Mouse (Mus musculus): Measurements from ENCODE around the gene Zfhx3. TPM values are rescaled to one million over a fixed set of nuclear protein-coding genes. Genes with fewer than 3 reads are reported as not detected.

Zfhx3 gene
- polyA plus RNA-seq, 1 experiment from 2014 or later, result 1.2 TPM

DNA sequence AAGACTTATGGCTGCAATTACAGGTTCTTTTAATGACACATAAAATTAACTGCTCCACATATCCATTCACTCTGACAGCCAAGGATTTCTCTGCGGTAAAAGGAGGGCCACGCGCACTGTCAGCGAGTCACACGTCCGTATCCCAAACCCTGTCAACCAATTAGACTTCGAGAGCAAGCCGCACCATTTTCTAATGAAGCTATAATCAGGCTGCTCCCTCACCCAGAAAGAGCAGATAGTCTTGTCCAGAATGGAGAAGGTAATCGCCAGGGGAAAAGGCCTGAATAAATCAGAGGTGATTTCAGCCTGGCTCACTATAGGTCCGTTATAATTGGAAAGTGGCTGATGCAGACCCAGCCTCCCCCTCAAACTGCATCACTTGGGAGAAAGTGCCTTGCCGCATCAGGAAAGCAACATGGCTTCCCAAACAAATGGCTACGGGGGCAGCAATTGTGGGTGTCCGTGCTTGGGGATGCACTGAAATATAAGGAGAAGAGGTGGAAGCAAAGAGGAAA lies 494.9 kb downstream of the Zfhx3 start:
- H3K36me3 ChIP-seq (ENCODE audit: control insufficient read depth, insufficient read depth), result no peaks in the 10 kb centered on the region
- H3K4me2 ChIP-seq (ENCODE audit: low read depth, low read length), result no peak overlapping the region

DNA sequence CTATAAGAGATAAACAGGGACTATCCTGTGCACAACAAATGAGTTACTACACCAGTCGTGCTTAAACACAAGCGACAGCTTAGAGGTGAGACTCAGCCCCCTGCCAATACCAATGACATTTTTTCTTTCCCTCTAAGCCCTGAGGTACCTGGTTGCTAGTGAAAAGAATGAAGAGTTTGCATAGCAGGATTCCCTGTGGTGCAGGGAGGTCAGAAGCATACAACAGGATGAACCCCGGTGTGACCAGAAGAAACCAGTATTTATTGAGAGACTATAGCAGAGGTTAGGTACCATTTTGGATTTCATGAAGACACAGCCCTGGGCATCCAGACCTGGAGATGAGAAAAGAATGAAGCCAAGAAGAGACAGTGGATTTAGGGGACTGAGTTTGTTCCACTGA lies 498.0 kb downstream of the Zfhx3 start:
- Histone ChIP-seq H3K4me2 (ENCODE audit: low read depth, low read length) (no peak overlapping the region), H3K36me3 (ENCODE audit: control insufficient read depth, insufficient read depth) (no peaks in the 10 kb centered on the region), H3K9ac (ENCODE audit: low read depth, low read length) (no peak overlapping the region), H3K27me3 (ENCODE audit: control insufficient read depth, insufficient read depth, low read depth, low read length) (no peaks in the 10 kb centered on the region), H3K4me3 (ENCODE audit: low read depth, low read length) (no peak overlapping the region), H3K4me1 (ENCODE audit: control insufficient read depth, low read depth, low read length) (no peaks in the 10 kb centered on the region), H3K27ac (ENCODE audit: low read length) (no peak overlapping the region), H3K9me3 (replicated peaks; ENCODE audit: control insufficient read depth, low read length) (no peaks in the 10 kb centered on the region)
- 53% methylated on average over 3 of the region's 3 CpGs for WGBS (ENCODE audit: insufficient replicate concordance)
- no peak for ATAC-seq (ENCODE audit: low read depth)

More for the DNA sequence above, 494.9 kb downstream of the Zfhx3 start:
- no peaks in the 10 kb centered on the region for H3K4me1 ChIP-seq (ENCODE audit: control insufficient read depth, low read depth, low read length)
- H3K9ac ChIP-seq (ENCODE audit: low read depth, low read length), result no peak overlapping the region
- no peaks in the 10 kb centered on the region for H3K27me3 ChIP-seq (ENCODE audit: control insufficient read depth, insufficient read depth, low read depth, low read length)
- ATAC-seq (ENCODE audit: low read depth), result no peak
- no peaks in the 10 kb centered on the region for H3K9me3 ChIP-seq (replicated peaks; ENCODE audit: control insufficient read depth, low read length)
- no peak overlapping the region for H3K27ac ChIP-seq (ENCODE audit: low read length)
- 77% methylated on average over 13 of the region's 13 CpGs for WGBS (ENCODE audit: insufficient replicate concordance)
- no peak overlapping the region for H3K4me3 ChIP-seq (ENCODE audit: low read depth, low read length)

DNA sequence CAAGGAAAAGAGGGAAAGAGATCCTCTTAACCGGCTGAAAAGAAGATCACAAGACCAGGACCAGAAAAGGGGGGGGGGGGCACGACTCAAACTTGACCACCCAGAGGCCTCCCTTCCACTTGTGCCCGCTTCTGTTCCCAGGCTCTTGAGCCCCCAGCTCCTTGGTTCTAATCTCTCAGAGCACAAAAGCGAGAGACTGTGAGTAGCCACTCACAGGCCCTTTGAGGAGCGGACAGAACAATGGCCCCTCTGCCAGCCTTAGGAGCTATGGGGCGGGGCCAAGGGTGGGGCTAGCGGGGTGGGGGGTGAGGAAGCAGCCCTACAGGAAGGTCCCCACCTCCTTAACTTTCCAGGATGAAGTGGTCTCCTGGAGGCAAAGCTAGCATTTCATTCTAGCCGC lies 508.4 kb downstream of the Zfhx3 start:
- Histone ChIP-seq H3K4me2 (ENCODE audit: low read depth, low read length) (no peak overlapping the region), H3K27me3 (ENCODE audit: control insufficient read depth, insufficient read depth, low read depth, low read length) (no peaks in the 10 kb centered on the region), H3K9me3 (replicated peaks; ENCODE audit: control insufficient read depth, low read length) (no peaks in the 10 kb centered on the region), H3K9ac (ENCODE audit: low read depth, low read length) (no peak overlapping the region), H3K4me3 (ENCODE audit: low read depth, low read length) (no peak overlapping the region), H3K27ac (ENCODE audit: low read length) (no peak overlapping the region), H3K4me1 (ENCODE audit: control insufficient read depth, low read depth, low read length) (no peaks in the 10 kb centered on the region), H3K36me3 (ENCODE audit: control insufficient read depth, insufficient read depth) (no peaks in the 10 kb centered on the region)
- ATAC-seq (ENCODE audit: low read depth), result no peak
- 47% methylated on average over 8 of the region's 8 CpGs for WGBS (ENCODE audit: insufficient replicate concordance)

DNA sequence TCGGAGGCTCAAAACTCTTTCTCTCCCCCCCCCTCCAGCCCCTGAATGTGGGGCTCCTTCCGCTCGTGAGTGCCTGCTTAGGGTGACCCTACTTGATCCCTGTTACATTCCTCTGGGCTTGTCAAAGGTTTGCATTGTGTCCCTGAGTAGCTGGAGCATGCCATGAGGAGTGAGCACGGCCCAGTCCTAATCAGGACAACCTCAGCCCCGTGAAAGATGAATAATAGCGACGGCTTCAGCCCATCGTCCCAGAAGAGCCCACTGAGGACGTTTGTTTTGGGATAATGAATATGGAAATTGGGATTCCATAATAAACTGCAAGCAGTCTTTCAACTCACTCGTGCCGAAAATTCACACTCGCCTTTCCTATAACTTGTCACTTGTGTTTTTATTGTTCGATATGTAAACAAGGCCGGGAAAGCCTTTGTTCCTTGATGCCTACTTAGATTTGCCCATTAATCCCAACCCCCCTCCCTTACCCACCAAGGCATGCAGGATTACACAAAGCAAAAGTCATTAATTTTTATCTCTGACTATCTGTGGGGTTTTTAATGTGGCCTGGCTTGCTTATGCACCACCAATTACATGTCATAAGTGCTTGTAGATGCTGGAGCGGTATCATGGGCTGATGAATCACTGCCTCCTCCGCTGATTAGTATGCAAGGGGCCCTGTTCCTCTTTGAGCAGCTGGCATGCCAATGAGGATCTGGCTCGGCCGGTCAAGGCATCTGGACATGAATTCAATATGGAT lies 512.3 kb downstream of the Zfhx3 start:
- 67% methylated on average over 18 of the region's 18 CpGs for WGBS (ENCODE audit: insufficient replicate concordance)

DNA sequence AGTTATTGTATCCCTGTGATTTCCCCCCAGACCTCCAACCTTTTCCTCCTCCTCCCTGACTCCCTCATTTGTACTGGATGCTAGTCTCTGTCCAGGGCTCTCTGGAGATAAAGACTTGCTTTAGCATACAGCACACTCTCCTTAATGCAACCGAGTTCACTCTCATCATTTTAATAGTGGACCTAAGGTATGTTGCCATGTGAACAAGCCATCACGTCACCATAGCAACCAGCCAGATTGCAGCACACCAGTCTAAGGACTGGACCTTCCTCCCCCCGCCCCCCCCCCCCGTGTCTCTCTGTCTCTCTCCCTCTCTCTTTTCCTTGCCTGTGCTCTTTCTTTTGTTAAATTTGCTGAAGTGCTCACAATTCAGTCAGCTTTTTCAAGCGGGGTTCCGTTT lies 524.2 kb downstream of the Zfhx3 start:
- Histone ChIP-seq H3K4me1 (ENCODE audit: control insufficient read depth, low read depth, low read length) (no peaks in the 10 kb centered on the region), H3K9ac (ENCODE audit: low read depth, low read length) (no peak overlapping the region), H3K4me2 (ENCODE audit: low read depth, low read length) (no peak overlapping the region), H3K36me3 (ENCODE audit: control insufficient read depth, insufficient read depth) (no peaks in the 10 kb centered on the region), H3K9me3 (replicated peaks; ENCODE audit: control insufficient read depth, low read length) (no peaks in the 10 kb centered on the region), H3K4me3 (ENCODE audit: low read depth, low read length) (no peak overlapping the region), H3K27ac (ENCODE audit: low read length) (no peak overlapping the region), H3K27me3 (ENCODE audit: control insufficient read depth, insufficient read depth, low read depth, low read length) (no peaks in the 10 kb centered on the region)
- WGBS (ENCODE audit: insufficient replicate concordance), result 55% methylated on average over 6 of the region's 6 CpGs
- ATAC-seq (ENCODE audit: low read depth), result no peak

More for the DNA sequence above, 512.3 kb downstream of the Zfhx3 start:
- H3K9ac ChIP-seq (ENCODE audit: low read depth, low read length), result no peak overlapping the region
- H3K9me3 ChIP-seq (replicated peaks; ENCODE audit: control insufficient read depth, low read length), result no peaks in the 10 kb centered on the region
- H3K4me3 ChIP-seq (ENCODE audit: low read depth, low read length), result no peak overlapping the region
- H3K4me1 ChIP-seq (ENCODE audit: control insufficient read depth, low read depth, low read length), result no peaks in the 10 kb centered on the region
- no peak for ATAC-seq (ENCODE audit: low read depth)
- no peaks in the 10 kb centered on the region for H3K27me3 ChIP-seq (ENCODE audit: control insufficient read depth, insufficient read depth, low read depth, low read length)
- H3K36me3 ChIP-seq (ENCODE audit: control insufficient read depth, insufficient read depth), result no peaks in the 10 kb centered on the region
- H3K27ac ChIP-seq (ENCODE audit: low read length), result no peak overlapping the region
- no peak overlapping the region for H3K4me2 ChIP-seq (ENCODE audit: low read depth, low read length)

DNA sequence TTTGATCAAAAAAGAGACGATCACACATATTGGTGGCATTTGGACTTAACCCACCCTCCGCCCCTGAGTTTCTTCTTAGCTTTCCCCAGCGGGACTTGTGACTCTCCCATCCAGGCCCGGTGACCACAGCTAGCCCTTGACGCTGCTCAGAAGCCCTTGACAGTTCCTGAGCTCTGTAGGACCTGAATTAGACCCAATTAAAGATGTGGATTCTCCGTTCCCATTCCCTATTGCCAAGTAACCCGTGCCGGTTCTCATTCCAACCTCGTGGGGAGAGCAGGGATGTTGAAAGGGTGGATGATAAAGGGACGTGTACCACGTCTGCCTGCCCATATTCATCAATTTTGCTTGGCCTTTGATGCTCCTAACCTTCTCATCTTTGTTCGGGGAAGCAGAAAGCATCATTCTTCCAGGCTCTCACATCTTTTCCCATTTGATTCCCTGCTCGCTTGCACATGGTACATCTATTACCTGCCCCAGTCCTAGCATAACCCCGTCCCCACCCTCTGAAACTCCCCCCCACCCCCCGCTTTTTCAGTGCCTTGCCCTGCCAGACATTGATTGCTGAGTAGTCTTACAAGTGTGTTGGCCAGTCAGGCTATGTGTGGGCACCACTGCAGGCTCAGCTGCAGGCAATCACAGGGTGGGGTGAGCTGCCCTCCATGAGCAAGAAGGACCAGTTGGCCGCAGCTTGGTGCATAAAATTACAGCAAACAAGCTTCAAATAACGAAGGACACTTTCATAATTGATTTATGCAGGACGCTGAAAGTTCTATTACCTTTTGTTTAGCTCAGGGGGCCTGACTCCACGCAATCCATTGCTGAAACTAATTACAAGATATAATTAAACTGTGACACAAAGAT lies 525.0 kb downstream of the Zfhx3 start:
- H3K9ac ChIP-seq (ENCODE audit: low read depth, low read length), result no peak overlapping the region
- no peak for ATAC-seq (ENCODE audit: low read depth)

DNA sequence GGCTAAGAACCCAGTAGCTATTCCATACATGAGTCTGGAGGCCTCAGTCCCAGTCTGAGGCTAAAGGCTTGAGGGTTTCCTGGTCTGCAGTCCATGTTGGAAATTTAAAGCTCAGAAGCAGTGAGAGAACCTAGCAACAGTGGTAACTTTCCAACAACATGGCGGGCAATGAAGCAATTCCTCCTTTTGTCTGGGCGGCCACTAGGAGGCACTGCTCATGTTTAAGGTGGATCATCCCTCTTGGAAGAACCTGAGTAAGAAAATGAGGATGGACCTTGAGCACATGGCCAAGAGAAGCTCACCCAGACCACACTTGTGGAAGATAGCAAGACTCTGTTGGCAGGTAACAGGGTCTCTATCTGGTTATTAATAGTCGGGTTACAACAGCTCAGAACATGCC lies 527.8 kb downstream of the Zfhx3 start:
- Histone ChIP-seq H3K27ac (ENCODE audit: low read length) (no peak overlapping the region), H3K4me2 (ENCODE audit: low read depth, low read length) (no peak overlapping the region), H3K27me3 (ENCODE audit: control insufficient read depth, insufficient read depth, low read depth, low read length) (no peaks in the 10 kb centered on the region), H3K4me1 (ENCODE audit: control insufficient read depth, low read depth, low read length) (no peaks in the 10 kb centered on the region), H3K4me3 (ENCODE audit: low read depth, low read length) (no peak overlapping the region), H3K9ac (ENCODE audit: low read depth, low read length) (no peak overlapping the region), H3K36me3 (ENCODE audit: control insufficient read depth, insufficient read depth) (no peaks in the 10 kb centered on the region), H3K9me3 (replicated peaks; ENCODE audit: control insufficient read depth, low read length) (no peaks in the 10 kb centered on the region)
- no peak for ATAC-seq (ENCODE audit: low read depth)
- 59% methylated on average over 3 of the region's 3 CpGs for WGBS (ENCODE audit: insufficient replicate concordance)

More for the DNA sequence above, 525.0 kb downstream of the Zfhx3 start:
- Histone ChIP-seq H3K4me2 (ENCODE audit: low read depth, low read length) (no peak overlapping the region), H3K27me3 (ENCODE audit: control insufficient read depth, insufficient read depth, low read depth, low read length) (no peaks in the 10 kb centered on the region), H3K4me1 (ENCODE audit: control insufficient read depth, low read depth, low read length) (no peaks in the 10 kb centered on the region), H3K4me3 (ENCODE audit: low read depth, low read length) (no peak overlapping the region), H3K27ac (ENCODE audit: low read length) (no peak overlapping the region), H3K36me3 (ENCODE audit: control insufficient read depth, insufficient read depth) (no peaks in the 10 kb centered on the region), H3K9me3 (replicated peaks; ENCODE audit: control insufficient read depth, low read length) (no peaks in the 10 kb centered on the region)
- WGBS (ENCODE audit: insufficient replicate concordance), result 64% methylated on average over 19 of the region's 19 CpGs

DNA sequence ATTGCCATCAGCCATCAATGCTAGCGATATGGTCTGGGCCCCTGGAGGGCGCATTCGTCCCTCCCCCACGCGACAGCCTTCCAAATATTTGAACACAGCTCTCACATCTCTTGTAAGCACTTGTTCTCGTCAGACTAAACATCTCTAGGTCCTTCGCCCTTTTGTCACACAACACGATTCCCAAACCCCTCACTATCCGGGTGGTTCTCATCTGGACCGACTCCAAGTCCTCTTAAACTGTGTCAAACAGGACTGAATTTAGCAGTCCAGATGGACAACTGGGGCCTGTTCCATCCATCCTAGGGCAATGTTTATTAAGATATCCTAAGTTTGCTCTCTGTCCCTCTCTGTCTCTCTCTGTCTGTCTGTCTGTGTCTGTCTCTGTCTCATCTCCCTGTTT lies 532.1 kb downstream of the Zfhx3 start:
- H3K27ac ChIP-seq (ENCODE audit: low read length), result no peak overlapping the region
- 68% methylated on average over 10 of the region's 10 CpGs for WGBS (ENCODE audit: insufficient replicate concordance)
- no peaks in the 10 kb centered on the region for H3K36me3 ChIP-seq (ENCODE audit: control insufficient read depth, insufficient read depth)
- no peak for ATAC-seq (ENCODE audit: low read depth)
- H3K9me3 ChIP-seq (replicated peaks; ENCODE audit: control insufficient read depth, low read length), result no peaks in the 10 kb centered on the region
- no peaks in the 10 kb centered on the region for H3K27me3 ChIP-seq (ENCODE audit: control insufficient read depth, insufficient read depth, low read depth, low read length)
- no peak overlapping the region for H3K9ac ChIP-seq (ENCODE audit: low read depth, low read length)
- no peak overlapping the region for H3K4me2 ChIP-seq (ENCODE audit: low read depth, low read length)
- no peaks in the 10 kb centered on the region for H3K4me1 ChIP-seq (ENCODE audit: control insufficient read depth, low read depth, low read length)
- no peak overlapping the region for H3K4me3 ChIP-seq (ENCODE audit: low read depth, low read length)

DNA sequence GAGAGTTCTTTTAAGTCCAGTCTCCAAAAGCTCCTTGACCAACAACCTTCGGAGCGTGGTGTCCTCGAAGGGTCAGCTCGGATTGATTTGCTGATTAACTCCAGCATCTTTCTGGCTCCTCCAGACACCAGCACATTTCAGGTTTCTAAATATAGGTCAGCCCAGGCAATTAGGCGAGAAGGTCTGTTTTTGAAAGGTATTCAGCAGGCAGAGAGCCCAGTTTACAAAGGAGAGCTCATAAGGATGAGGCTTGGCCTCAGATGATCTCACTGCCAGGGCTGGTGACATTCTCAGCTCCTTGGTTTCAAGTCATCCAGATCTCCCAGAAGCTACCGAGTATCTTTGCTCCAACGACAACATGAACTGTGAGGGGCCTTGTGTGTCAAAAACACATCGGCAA lies 535.7 kb downstream of the Zfhx3 start:
- no peaks in the 10 kb centered on the region for H3K4me1 ChIP-seq (ENCODE audit: control insufficient read depth, low read depth, low read length)
- H3K9ac ChIP-seq (ENCODE audit: low read depth, low read length), result no peak overlapping the region
- H3K27me3 ChIP-seq (ENCODE audit: control insufficient read depth, insufficient read depth, low read depth, low read length), result no peaks in the 10 kb centered on the region
- H3K36me3 ChIP-seq (ENCODE audit: control insufficient read depth, insufficient read depth), result no peaks in the 10 kb centered on the region
- H3K4me3 ChIP-seq (ENCODE audit: low read depth, low read length), result no peak overlapping the region
- 73% methylated on average over 8 of the region's 8 CpGs for WGBS (ENCODE audit: insufficient replicate concordance)
- H3K27ac ChIP-seq (ENCODE audit: low read length), result no peak overlapping the region
- no peaks in the 10 kb centered on the region for H3K9me3 ChIP-seq (replicated peaks; ENCODE audit: control insufficient read depth, low read length)
- H3K4me2 ChIP-seq (ENCODE audit: low read depth, low read length), result no peak overlapping the region
- ATAC-seq (ENCODE audit: low read depth), result no peak
